Mouse (Mus musculus) intestine, embryonic 15.5 days (tissue): ENCODE data around the gene Jade2. TPM values are rescaled to one million over a fixed set of nuclear protein-coding genes. Genes with fewer than 3 reads are reported as not detected.

ENCODE experiments used
- ATAC-seq: fragments of 200-750 bp; cut with Nextera tagmentation; 2 replicates; pipeline ENCODE4 v1.8.0; 2017; ENCODE audit warnings: moderate TSS enrichment, moderate library complexity
- H3K27ac ChIP-seq: fragments of 300-500 bp; sonication (generic); 2 replicates; pipeline ENCODE4 v1.5.1; 2015; ENCODE audit warnings: mild to moderate bottlenecking, inconsistent platforms
- H3K27me3 ChIP-seq: fragments of 300-500 bp; sonication (generic); replicated peaks from 2 replicates; pipeline ENCODE4 v1.6.1; 2015; ENCODE audit warnings: inconsistent platforms
- H3K36me3 ChIP-seq: fragments of 300-500 bp; sonication (generic); 2 replicates; pipeline ENCODE4 v1.6.1; 2015; ENCODE audit warnings: inconsistent platforms
- H3K4me1 ChIP-seq: fragments of 300-500 bp; sonication (generic); replicated peaks from 2 replicates; pipeline ENCODE4 v1.6.1; 2015; ENCODE audit warnings: inconsistent platforms
- H3K4me2 ChIP-seq: fragments of 300-500 bp; sonication (generic); replicated peaks from 2 replicates; pipeline ENCODE4 v1.6.1; 2015; ENCODE audit warnings: mild to moderate bottlenecking, inconsistent platforms
- H3K4me3 ChIP-seq: fragments of 300-500 bp; sonication (generic); replicated peaks from 2 replicates; pipeline ENCODE4 v1.5.1; 2015; ENCODE audit warnings: inconsistent platforms
- H3K9ac ChIP-seq: fragments of 300-500 bp; sonication (generic); 2 replicates; pipeline ENCODE4 v1.6.1; 2015; ENCODE audit warnings: inconsistent platforms
- H3K9me3 ChIP-seq: fragments of 300-500 bp; sonication (generic); 2 replicates; pipeline ENCODE4 v1.6.1; 2016; ENCODE audit warnings: inconsistent platforms
- WGBS: fragments of 180-500 bp; shearing (Covaris S2); methylation state at CpG from one replicate; pipeline ENCODE4 v1.1.7; 2015; 5-methylcytosine and 5-hydroxymethylcytosine counted together
- polyA plus RNA-seq: library from polyadenylated mRNA; unstranded; fragments of >200 nt; fragmentation: Nextera tagmentation; extraction: Ambion mirVana; gene quantifications from 2 replicates; pipeline ENCODE4 v1.2.1, GENCODE M21; 2015

Gene Jade2
- polyA plus RNA-seq, 1 experiment from 2014 or later: 1.3 TPM

DNA sequence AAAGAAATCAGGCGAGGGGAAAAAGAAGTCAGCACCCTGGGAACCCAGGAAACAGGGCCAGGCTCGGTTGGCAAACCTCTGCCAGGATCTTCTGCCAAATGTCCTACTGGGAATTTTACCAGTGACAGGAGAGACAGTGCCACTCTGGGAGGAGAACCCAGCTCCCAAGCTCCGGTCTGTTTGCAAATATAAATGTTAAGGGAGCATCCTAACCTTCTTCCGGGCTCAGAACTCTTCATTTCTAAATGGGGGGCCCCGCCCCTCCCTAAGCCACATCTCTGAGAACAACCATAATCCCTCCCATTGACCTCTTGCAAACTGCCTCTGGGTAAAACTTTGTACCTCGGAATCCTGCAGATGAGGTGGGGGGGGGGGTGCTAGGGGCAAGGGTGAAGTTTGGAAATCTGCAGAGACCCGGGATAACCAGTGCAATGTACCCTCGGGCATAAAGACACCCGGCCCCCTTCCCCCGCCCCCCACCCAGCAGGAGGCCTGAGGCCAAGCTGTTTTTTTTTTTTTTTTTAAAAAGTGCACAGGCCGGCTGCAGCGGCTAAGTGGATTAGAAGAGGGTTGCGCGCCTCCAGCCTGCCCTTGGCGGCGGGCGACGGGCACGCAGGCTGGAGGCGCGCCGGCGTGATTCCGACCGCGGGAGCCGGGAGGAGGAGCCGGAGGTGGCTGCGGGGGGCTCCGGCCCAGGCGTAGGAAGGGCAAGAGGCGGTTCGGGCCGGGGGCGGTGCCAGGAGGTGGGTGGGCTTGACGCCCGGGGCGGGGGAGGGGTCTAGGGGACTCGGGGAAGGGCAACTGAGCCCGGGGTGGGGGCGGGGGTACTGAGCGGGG lies 2.3 kb downstream of the Jade2 start:
- no peaks in the 10 kb centered on the region for H3K27me3 ChIP-seq
- peak overlapping the region; percentile 61 for H3K4me3 ChIP-seq
- H3K27ac ChIP-seq: peak overlapping the region; percentile 89
- peak overlapping the region; percentile 87 for H3K4me2 ChIP-seq
- no peaks in the 10 kb centered on the region for H3K36me3 ChIP-seq
- H3K9me3 ChIP-seq: no peaks in the 10 kb centered on the region
- H3K9ac ChIP-seq: peak overlapping the region; percentile 72
- H3K4me1 ChIP-seq: peaks cover 21% of the 10 kb centered on the region
- ATAC-seq: peak; percentile 66
- WGBS: 2% methylated on average over 32 of the region's 42 CpGs

DNA sequence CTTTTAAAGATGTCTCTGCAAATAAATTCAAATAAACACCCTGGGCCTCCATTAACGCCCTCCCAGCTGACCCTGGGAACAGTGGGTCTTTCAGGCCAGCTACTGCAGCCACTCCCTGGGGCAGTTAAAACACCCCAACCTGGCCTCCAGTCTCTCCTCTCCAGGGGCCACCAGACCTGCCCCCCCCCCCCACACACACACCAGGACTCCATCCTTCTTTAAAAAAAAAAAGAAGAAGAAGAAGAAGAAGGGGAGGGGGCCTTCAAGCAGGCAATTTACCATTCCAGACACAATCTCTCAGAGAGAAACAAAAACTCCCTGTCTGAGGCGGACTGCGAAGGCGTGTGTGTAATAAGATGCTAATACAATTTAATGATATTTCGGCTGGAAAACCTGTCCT lies 4.9 kb downstream of the Jade2 start:
- Histone ChIP-seq H3K27ac (no peak overlapping the region), H3K27me3 (no peaks in the 10 kb centered on the region), H3K36me3 (no peaks in the 10 kb centered on the region), H3K9ac (no peak overlapping the region), H3K4me2 (no peak overlapping the region), H3K4me3 (no peak overlapping the region), H3K4me1 (peaks cover 12% of the 10 kb centered on the region), H3K9me3 (no peaks in the 10 kb centered on the region)
- WGBS: 72% methylated on average over 5 of the region's 5 CpGs
- no peak for ATAC-seq

DNA sequence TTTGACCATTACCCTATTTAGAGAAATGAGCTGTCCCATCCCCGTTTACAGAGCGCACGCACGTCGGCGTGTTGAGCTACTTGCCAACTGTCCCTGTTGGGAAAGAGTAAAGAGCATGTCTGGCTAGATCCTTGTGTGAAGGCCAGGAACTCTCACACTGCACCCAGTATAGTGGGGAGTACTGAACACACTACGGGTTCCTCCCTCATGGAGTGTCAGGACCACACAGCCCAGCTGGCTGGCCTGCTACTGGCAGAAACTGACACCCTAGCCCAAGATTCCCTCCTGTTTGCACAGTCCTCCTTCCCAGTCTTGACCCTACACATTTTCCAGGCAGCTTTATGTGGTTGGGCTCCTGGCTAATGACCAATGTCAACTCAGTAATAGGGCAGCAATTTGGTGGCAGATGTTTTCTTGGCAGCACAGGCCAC lies 5.3 kb downstream of the Jade2 start:
- no peak overlapping the region for H3K27ac ChIP-seq
- no peaks in the 10 kb centered on the region for H3K36me3 ChIP-seq
- H3K4me1 ChIP-seq: peaks cover 12% of the 10 kb centered on the region
- H3K9me3 ChIP-seq: no peaks in the 10 kb centered on the region
- H3K4me3 ChIP-seq: no peak overlapping the region
- H3K9ac ChIP-seq: no peak overlapping the region
- WGBS: 85% methylated on average over 7 of the region's 7 CpGs
- no peaks in the 10 kb centered on the region for H3K27me3 ChIP-seq
- no peak for ATAC-seq
- H3K4me2 ChIP-seq: no peak overlapping the region

DNA sequence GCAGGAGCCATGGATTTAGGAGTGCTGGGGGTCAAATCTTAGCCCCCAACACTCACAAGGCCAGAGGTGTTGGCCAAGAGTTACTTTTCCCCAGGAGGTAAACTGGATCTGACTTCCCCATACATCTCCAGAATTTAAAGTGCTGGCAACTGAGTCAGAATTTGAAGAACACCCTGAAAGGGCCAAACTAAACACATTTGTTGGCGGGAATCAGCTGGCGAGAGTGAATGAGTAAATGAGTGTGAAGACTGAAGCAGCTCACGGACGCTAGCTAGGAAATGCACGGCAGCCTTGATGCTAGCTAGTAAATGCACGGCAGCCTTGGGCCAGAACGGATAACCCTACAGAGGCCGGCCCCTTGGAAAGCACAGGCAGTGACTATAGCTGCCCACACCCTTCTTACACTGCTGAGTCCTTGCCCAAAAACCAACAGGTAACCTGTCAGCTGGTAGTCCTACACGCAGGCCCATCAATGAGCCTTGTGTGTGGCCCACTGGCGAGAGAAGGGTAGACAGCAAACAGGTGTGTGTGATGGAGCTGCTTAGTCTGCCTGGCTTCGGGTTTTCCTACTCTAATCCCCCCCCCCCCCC lies 6.6 kb downstream of the Jade2 start:
- H3K9me3 ChIP-seq: no peaks in the 10 kb centered on the region
- H3K9ac ChIP-seq: no peak overlapping the region
- no peak overlapping the region for H3K4me2 ChIP-seq
- 79% methylated on average over 11 of the region's 11 CpGs for WGBS
- H3K4me1 ChIP-seq: peaks cover 7% of the 10 kb centered on the region
- ATAC-seq: no peak
- no peaks in the 10 kb centered on the region for H3K36me3 ChIP-seq
- no peak overlapping the region for H3K4me3 ChIP-seq
- H3K27me3 ChIP-seq: no peaks in the 10 kb centered on the region
- H3K27ac ChIP-seq: no peak overlapping the region

DNA sequence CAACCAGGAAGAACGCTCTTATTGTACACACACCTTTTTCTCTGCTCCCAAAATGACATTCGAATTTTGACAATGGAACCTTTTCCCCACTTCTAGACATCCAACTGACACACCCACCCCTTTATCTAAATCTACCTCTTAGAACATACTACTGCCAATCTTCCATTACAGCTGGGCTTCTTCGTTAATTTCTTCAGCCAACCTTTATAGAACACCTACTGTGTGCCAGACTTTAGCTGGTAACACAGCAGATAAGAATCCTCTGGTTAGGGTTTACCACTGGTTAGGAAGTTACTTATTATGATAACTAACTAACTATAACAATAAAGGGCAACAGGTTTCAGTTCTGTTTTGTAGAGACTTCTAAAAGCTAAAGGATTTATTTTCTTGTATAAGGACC lies 9.1 kb downstream of the Jade2 start:
- H3K27me3 ChIP-seq: no peaks in the 10 kb centered on the region
- H3K4me1 ChIP-seq: no peaks in the 10 kb centered on the region; the same call in 1 of the 2 replicates
- WGBS: 88% methylated on average over 3 of the region's 3 CpGs

DNA sequence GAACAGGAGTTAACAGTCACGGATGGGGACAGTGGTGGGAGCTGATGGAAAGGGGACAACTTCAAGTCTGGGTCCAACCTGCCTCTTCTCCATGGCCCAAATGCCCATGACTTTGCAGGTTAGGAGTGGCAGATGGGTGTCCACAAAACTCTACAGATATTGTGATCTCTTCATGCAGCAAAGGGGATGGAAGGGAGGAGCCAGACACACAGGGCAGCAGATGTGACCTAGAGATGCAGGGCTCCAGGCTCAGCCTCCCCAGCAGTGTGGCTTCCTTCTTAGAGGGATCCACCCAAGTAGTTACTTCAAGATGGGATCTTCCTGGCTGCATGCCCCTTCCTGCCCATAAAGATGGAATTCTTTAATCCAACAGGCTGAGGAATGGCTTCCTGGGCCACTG lies 9.6 kb downstream of the Jade2 start:
- H3K9me3 ChIP-seq: no peaks in the 10 kb centered on the region
- no peaks in the 10 kb centered on the region for H3K36me3 ChIP-seq
- no peak for ATAC-seq
- 74% methylated on average over 1 of the region's 1 CpGs for whole genome bisulfite sequencing
- H3K27ac ChIP-seq: no peak overlapping the region
- no peaks in the 10 kb centered on the region for H3K27me3 ChIP-seq
- no peak overlapping the region for H3K4me2 ChIP-seq
- no peaks in the 10 kb centered on the region; the same call in 1 of the 2 replicates for H3K4me1 ChIP-seq
- H3K4me3 ChIP-seq: no peak overlapping the region
- H3K9ac ChIP-seq: no peak overlapping the region

More for the DNA sequence above, 9.1 kb downstream of the Jade2 start:
- Histone ChIP-seq H3K36me3 (no peaks in the 10 kb centered on the region), H3K4me2 (no peak overlapping the region), H3K4me3 (no peak overlapping the region), H3K9ac (no peak overlapping the region), H3K9me3 (no peaks in the 10 kb centered on the region), H3K27ac (no peak overlapping the region)
- no peak for ATAC-seq

DNA sequence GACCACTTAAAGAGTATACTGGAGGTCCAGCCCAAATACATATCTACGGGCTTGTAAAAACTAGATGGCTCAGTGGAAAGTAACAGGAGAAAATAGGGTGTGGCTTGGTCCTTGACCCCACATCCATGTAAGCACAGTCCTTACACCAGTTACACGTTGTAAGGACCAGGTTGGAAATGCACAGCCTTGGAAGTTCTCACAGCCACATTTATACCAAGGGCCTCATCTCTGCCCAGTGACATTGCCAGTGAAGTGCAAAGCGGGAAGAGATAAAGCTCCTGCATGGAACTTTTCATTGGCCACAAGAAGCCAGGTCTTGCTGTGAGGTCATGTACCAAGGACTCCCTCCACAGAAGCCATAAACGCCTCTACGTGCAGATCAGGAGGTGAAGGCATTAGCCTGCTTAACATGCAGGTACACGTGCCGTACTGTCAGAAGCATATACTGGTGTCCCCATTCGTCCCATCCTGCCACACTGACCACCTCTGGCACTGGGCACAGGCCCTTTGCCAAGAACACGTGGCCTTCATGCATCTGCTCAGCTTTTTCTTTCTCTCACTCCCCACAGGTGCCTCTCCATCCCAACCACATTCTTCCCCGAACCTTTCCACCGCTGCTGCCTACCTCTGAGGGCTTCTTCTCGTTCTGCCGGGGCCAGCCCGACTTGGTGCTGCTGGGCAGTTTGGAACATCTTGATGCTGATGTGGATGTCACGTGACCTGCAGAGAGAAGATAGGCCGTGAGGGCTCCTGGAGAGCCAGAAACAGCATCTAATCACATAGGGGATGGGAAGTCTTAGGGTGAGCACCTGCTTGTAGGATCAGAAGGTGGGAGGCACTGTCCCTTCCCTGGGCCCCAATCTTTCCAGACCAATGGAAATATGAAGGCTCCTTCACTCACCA lies 11.2 kb downstream of the Jade2 start:
- no peak overlapping the region for H3K9ac ChIP-seq
- no peaks in the 10 kb centered on the region for H3K36me3 ChIP-seq
- peaks cover 8% of the 10 kb centered on the region; the same call in 1 of the 2 replicates for H3K4me1 ChIP-seq
- H3K27ac ChIP-seq: no peak overlapping the region
- H3K9me3 ChIP-seq: no peaks in the 10 kb centered on the region
- ATAC-seq: no peak
- H3K27me3 ChIP-seq: no peaks in the 10 kb centered on the region
- H3K4me3 ChIP-seq: no peak overlapping the region
- no peak overlapping the region for H3K4me2 ChIP-seq
- 89% methylated on average over 16 of the region's 16 CpGs for WGBS

DNA sequence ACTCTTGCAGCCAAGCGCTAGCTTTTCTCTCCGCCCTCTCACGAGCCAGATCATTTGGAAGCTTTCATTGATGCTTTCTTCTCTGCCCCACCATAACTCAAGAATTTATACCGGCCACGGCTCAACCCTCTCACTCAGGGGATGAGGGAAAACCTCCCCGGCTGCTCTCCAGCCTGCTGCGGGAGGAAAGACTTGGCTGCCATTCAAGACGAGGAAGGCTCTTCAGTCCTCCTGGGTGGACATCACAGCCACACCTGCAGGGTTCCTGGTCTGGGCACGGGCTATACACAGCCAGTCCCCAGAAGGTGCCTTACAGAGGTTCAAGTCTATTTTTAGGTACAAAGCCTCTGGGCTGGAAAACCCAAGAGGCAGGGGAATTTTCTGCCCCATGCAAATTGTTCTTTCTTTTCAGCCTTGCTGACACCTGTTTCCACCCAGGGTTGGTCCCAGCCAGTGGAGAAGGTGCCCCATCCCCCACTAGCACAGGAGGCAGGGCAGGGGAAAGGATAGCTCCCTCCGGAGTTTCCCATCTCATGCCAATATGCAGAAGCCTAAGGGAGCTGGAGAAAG lies 12.8 kb downstream of the Jade2 start:
- 63% methylated on average over 10 of the region's 10 CpGs for WGBS
- no peak overlapping the region for H3K27ac ChIP-seq
- no peaks in the 10 kb centered on the region for H3K36me3 ChIP-seq
- no peak overlapping the region for H3K4me2 ChIP-seq
- no peak overlapping the region for H3K4me3 ChIP-seq
- no peak for ATAC-seq
- peaks cover 14% of the 10 kb centered on the region; the same call in 1 of the 2 replicates for H3K4me1 ChIP-seq
- H3K27me3 ChIP-seq: no peaks in the 10 kb centered on the region
- no peaks in the 10 kb centered on the region for H3K9me3 ChIP-seq
- H3K9ac ChIP-seq: no peak overlapping the region

DNA sequence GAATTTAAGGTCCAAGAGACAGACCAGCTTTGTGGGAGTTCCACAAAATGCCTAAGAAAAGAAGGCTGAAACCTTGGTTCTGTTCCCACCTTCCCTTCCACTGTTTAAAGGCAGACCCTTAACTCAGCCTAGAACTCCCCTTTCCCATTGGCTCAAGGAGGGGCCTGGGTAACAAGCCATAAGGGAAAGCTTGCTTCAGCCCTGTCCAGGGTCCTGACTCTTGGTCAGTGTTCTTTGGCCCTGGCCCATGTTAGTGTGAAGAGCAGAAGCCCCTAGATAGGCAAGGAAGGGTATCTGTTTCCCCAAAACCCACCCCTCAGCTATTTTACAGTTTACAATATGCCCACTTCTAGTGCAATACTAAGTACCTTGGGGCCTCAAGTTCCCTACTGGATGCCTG lies 13.6 kb downstream of the Jade2 start:
- Histone ChIP-seq H3K36me3 (no peaks in the 10 kb centered on the region), H3K27me3 (no peaks in the 10 kb centered on the region), H3K4me1 (peaks cover 14% of the 10 kb centered on the region; the same call in 1 of the 2 replicates), H3K9ac (no peak overlapping the region), H3K27ac (no peak overlapping the region), H3K4me2 (no peak overlapping the region), H3K4me3 (no peak overlapping the region), H3K9me3 (no peaks in the 10 kb centered on the region)
- no peak for ATAC-seq

DNA sequence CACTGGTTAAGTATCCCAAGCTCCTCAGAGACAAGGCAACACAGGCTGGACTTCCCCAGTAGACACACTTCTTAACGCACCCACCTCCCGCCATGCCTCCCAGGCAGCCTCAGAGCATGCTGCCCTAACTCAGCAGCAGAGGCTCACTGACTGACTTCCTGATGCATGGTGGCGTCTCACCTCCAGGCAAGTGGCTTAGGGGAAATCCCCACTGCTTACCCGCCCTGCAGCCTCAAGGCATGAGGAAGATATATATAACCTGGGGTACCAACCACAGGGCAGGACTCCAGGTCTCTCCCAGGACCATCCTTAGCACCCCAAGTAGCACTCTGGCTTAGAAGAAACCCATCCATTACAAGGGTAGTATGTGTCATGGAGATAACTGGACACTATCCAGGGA lies 14.3 kb downstream of the Jade2 start:
- H3K36me3 ChIP-seq: no peaks in the 10 kb centered on the region
- no peak overlapping the region for H3K4me2 ChIP-seq
- 85% methylated on average over 4 of the region's 4 CpGs for WGBS
- no peak overlapping the region for H3K9ac ChIP-seq
- H3K27me3 ChIP-seq: no peaks in the 10 kb centered on the region
- peaks cover 14% of the 10 kb centered on the region; the same call in 1 of the 2 replicates for H3K4me1 ChIP-seq
- H3K9me3 ChIP-seq: no peaks in the 10 kb centered on the region
- no peak overlapping the region for H3K27ac ChIP-seq
- ATAC-seq: no peak
- no peak overlapping the region for H3K4me3 ChIP-seq

DNA sequence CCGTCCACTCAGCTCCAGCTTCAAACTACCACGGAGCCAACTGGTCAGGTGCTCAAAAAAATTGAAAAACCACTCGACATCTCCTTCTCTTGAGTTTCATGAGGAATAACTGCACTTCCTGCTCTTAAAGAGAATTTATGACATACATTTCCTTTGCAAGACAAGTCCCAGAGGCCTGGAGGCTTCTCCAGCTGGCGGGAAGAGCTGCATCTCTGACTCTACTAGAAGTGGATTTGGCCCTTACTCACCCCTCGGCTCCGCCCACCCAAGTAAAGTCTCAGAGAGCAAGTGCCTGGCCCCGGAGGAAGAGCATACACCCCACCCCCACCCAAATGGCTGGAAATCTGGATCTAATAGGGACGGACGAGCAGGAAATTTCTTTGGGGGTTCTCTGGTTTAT lies 16.3 kb downstream of the Jade2 start:
- no peak overlapping the region for H3K27ac ChIP-seq
- peak; percentile 66; the same call in 1 of the 2 replicates for ATAC-seq
- H3K27me3 ChIP-seq: no peaks in the 10 kb centered on the region
- H3K9me3 ChIP-seq: no peaks in the 10 kb centered on the region
- peaks cover 14% of the 10 kb centered on the region; the same call in 1 of the 2 replicates for H3K4me1 ChIP-seq
- H3K4me2 ChIP-seq: no peak overlapping the region
- H3K36me3 ChIP-seq: no peaks in the 10 kb centered on the region
- no peak overlapping the region for H3K9ac ChIP-seq
- 27% methylated on average over 9 of the region's 9 CpGs for WGBS
- H3K4me3 ChIP-seq: no peak overlapping the region

DNA sequence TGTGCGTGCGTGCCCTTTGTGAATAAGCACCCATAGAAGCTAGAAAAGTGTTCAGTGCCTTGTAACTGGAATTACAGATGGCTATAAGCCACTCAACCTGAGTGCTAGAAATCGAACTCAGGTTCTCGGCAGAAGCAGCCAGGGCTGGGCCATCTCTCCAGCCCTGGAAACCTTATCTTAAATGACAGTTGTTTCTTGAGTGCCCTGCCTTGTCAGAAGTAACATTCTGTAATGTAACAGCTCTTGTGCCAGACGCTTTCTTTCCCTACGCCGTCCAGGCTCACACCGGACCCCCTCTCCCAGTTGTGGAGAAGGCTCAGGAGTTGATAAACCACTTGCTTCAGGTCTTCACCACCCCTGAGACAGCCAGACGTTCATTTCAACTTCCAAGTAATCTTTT lies 16.8 kb downstream of the Jade2 start:
- no peak overlapping the region for H3K4me2 ChIP-seq
- peaks cover 14% of the 10 kb centered on the region; the same call in 1 of the 2 replicates for H3K4me1 ChIP-seq
- H3K36me3 ChIP-seq: no peaks in the 10 kb centered on the region
- H3K9ac ChIP-seq: no peak overlapping the region
- ATAC-seq: no peak
- H3K27ac ChIP-seq: peak overlapping the region; percentile 41; the same call in 1 of the 2 replicates
- no peaks in the 10 kb centered on the region for H3K9me3 ChIP-seq
- H3K4me3 ChIP-seq: no peak overlapping the region
- WGBS: 69% methylated on average over 9 of the region's 9 CpGs
- H3K27me3 ChIP-seq: no peaks in the 10 kb centered on the region
